Mouse (Mus musculus): ENCODE measurements around the gene Mamld1.

Mamld1 gene

DNA sequence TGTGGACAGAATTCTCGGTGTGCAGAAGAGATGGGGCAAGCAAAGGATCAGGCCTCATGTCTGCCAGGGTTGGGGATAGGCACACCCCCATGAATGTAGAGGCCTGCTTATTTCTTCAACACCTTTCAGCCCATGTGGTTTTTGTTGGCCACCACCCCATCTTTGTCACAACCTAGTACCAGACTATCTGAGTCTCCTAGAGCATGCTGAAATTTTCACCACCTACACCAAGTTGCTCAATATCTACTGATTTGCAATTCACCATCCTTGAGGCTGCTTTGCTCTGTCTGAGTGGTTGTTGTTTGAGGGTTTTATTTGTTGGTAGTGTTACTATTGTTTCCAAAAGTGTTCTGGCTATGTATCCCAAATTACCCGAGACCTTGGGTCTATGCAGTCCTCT is 91.3 kb downstream of the Mamld1 start:
- no peak for DNase-seq

DNA sequence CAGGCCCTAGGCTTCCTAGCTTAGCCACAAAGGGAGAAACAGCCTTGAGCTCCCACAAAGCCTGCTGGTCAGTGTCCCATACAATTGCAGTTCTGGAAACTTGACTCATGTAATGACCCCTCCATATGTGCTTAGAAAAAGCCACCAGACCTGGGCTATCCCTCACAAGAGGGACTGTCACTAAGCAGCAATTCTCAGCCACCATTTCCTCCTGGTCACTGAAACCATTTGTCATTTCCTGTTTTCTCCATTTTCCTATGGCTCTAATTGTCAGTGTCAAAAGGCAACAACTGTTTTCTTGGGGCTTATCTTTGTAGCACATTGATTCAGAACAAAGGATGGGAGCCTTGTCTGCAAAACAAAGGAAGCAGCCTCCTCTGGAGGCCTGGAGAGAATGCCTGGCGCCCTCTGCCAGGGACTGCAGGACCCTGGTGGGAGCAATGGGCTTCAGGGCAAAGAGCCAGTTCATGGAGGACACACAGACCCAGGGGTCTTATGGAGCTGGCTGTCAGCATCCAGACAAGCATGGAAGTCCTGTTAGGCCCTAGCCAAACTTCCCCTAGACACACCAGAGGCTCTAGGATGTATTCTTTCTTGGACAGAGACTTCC is 99.5 kb downstream of the Mamld1 start:
- no peak for DNase-seq

DNA sequence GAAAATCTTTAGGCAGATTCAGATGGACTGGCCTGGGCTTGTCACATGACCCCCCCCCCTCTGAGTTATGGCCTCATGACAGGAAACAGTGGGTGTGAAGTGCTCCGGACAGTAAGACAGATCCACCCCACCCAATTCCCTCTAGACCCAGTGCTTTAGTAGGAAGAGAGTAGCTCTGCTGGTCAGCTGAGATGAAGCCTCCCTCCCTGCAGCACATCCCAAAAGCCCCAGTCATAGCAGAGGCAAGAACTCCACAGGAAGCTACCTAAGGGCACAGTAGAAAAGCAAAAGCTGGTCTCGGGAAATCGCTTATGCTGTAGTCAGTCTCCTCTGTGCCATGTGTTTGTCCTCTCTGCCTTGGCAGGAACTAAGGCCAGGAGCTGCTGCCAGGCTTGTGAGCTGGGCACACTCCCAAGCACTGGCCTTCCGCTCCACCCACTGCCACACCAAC is 100.5 kb downstream of the Mamld1 start:
- no peak for DNase-seq

DNA sequence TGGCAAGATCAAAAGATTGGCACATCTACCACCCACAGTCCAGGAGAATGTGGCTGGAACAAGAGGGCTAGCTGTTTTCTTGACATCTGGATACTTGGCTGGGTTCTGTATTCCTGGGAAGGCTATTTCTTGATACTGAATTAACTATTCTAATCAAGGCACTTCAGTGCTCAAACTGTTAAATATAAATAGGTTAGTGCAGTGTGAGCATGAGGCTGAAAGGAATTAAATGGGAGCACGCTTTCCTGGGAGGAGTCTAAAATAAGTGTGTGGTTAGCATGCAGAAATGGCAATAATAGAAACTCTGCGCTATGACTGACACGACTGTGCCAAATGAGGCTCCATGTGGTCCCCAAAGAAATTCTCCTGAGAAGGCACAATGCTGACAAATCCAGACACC is 131.5 kb downstream of the Mamld1 start:
- no peak for DNase-seq

DNA sequence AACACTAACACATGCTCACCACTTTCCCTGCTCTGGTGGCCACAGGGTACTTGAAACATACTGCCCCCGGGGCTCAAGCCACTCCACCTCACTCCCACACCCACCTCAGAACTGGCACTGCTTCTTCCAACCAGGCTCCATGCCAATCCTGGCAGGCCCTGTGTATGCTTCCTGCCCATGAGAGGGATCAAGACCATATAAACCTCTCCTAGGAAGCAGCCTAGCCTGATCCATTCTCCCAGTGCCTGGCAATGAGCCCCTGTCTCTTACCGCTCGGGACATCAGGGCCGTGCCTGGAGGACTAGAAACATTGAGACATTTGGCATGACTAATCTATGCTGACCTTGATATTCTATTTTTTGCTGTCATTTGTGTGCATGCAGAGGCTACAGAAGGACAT is 133.6 kb downstream of the Mamld1 start:
- DNase-seq = no peak

DNA sequence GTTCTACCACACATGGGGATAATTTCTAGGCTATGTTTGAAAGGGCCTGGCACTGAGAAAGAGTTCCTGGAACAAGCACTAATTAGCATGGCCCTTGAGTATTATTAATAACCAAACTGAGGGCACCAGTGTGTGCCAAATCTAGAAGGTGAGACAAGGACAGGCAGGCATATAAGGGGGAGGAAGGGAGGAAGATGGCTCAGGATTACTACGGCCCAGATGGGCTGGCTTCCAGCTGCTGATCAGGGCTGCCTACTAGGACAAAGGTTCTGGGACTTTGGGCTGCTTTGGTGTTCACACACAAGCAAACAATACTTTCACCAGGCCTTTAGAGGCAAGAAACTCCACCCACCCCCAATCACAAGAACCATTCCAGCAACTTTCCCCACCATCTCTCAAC is 136.3 kb downstream of the Mamld1 start:
- DNase-seq = no peak

DNA sequence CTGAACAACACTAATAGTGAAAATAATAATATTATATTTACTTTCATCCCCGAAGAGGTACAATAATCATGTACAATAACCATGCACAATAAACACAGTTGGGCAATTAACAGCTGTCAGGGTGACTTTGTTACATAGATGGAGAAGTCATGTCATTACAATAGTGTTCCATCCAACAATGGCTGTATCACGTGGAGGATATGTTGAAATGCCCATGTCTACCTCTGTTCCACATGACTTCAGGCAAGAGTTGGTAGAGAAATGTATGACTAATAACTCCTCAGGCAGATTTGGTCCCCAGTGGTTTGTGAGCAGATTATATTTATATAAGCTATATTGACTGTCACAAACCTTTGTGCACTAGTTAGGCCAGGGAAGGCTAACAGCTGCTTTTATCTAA is 154.7 kb downstream of the Mamld1 start:
- no peak for DNase-seq

Data from spleen, adult 18-20 months (tissue).